Mouse (Mus musculus) ovary, adult 10 weeks (tissue): ENCODE results near the gene Hsd3b2. TPM values are rescaled to one million over a fixed set of nuclear protein-coding genes. Genes with fewer than 3 reads are reported as not detected.

Experiments
- polyA plus RNA-seq: library from polyadenylated mRNA; stranded (reverse); fragments of 350-450 nt; fragmentation: Illumina TruSeq; extraction: RNeasy Lipid Tissue Mini Kit (QIAGEN cat#74804); gene quantifications from one replicate; pipeline ENCODE4 v1.2.3, GENCODE M21; 2014

Gene Hsd3b2
- not detected for polyA plus RNA-seq

GRCm38 (mm10) chr3:98724376-98724775 is at the start of gene Hsd3b2:
Gene Hsd3b2, minus strand, starts transcription at chr3:98724543.

Other genes with a start within 250 kb of the Hsd3b2 start
- not detected for gene Hsd3b4, start 214.0 kb downstream of the Hsd3b2 start, polyA plus RNA-seq
- not detected for gene Gm10681, start 135.7 kb downstream of the Hsd3b2 start, polyA plus RNA-seq
- gene Hsd3b5, start 94.3 kb downstream of the Hsd3b2 start, polyA plus RNA-seq: not detected
- not detected for gene Hsd3b3, start 38.6 kb upstream of the Hsd3b2 start, polyA plus RNA-seq
- 0.91 TPM for gene Hsd3b6, start 89.9 kb upstream of the Hsd3b2 start, polyA plus RNA-seq
- 4,270 TPM for gene Hsd3b1, start 135.3 kb upstream of the Hsd3b2 start, polyA plus RNA-seq
- 203 TPM for gene Hao2, start 168.7 kb upstream of the Hsd3b2 start, polyA plus RNA-seq